Comparison of ENCODE assay signal across 11 mouse cellular contexts in genomic region chr11:87026096-87026875, GRCm38 (mm10). TPM values are rescaled to one million over a fixed set of nuclear protein-coding genes. Genes with fewer than 3 reads are reported as not detected.
A peak's percentile ranks its signal among the peaks of the same experiment; 100 is the strongest.
DNase-seq lines count a peak whose midpoint lies in the region; ATAC-seq and TF ChIP-seq lines count a peak whose summit lies in the region.
"Had no signal": no experiment of that assay in that cellular context is flagged by ENCODE, and none has a peak within 500 bp of the region (broad histone marks: within the 10 kb centered on the region; RNA-seq: fewer than 3 reads in every experiment).

No protein-coding gene starts in this region.

- H3K79me2 ChIP-seq in myocyte (ENCODE audit: control insufficient read depth, insufficient read depth): no peaks in the 10 kb centered on the region

- H3K36me3 ChIP-seq in kidney, embryonic 14.5 days (ENCODE audit: control insufficient read depth, insufficient read depth, low read length): no peaks in the 10 kb centered on the region
- no peaks in the 10 kb centered on the region for H3K36me3 ChIP-seq in embryonic facial prominence, embryonic 15.5 days
- no peaks in the 10 kb centered on the region for H3K36me3 ChIP-seq in myocyte (ENCODE audit: control insufficient read depth, insufficient read depth)
- no peaks in the 10 kb centered on the region for H3K36me3 ChIP-seq in forebrain, embryonic 11.5 days (ENCODE audit: control insufficient read depth, insufficient read depth, low read length)
- H3K36me3 ChIP-seq: hindbrain, embryonic 13.5 days; limb, embryonic 12.5 days; neural tube, embryonic 13.5 days had no signal

- no peak overlapping the region for H3ac ChIP-seq in myocyte (ENCODE audit: control insufficient read depth, insufficient read length)

- TF ChIP-seq POLR2A in myocyte (IDR thresholded peaks at IDR 0.05; ENCODE audit: insufficient read length, low read depth): no peak

- no peaks in the 10 kb centered on the region for H3K4me1 ChIP-seq in kidney, embryonic 14.5 days (ENCODE audit: control insufficient read depth, insufficient read depth, low read length)
- no peaks in the 10 kb centered on the region for H3K4me1 ChIP-seq in embryonic facial prominence, embryonic 15.5 days
- H3K4me1 ChIP-seq in forebrain, embryonic 11.5 days (replicated peaks; ENCODE audit: control insufficient read depth, insufficient read depth, low read length): no peaks in the 10 kb centered on the region
- H3K4me1 ChIP-seq: hindbrain, embryonic 13.5 days; limb, embryonic 12.5 days; neural tube, embryonic 13.5 days had no signal

- H3K9me3 ChIP-seq in kidney, embryonic 14.5 days (ENCODE audit: control insufficient read depth, low read length): no peaks in the 10 kb centered on the region
- no peaks in the 10 kb centered on the region for H3K9me3 ChIP-seq in embryonic facial prominence, embryonic 15.5 days (replicated peaks)
- H3K9me3 ChIP-seq in forebrain, embryonic 11.5 days (ENCODE audit: control insufficient read depth, low read length): no peaks in the 10 kb centered on the region
- H3K9me3 ChIP-seq: hindbrain, embryonic 13.5 days; limb, embryonic 12.5 days; neural tube, embryonic 13.5 days had no signal

- WGBS in kidney, embryonic 14.5 days: 73% methylated on average over 9 of the region's 9 CpGs
- WGBS in embryonic facial prominence, embryonic 15.5 days: 70% methylated on average over 9 of the region's 9 CpGs
- 85% methylated on average over 9 of the region's 9 CpGs for WGBS in forebrain, embryonic 11.5 days

- no peak overlapping the region for H3K27ac ChIP-seq in kidney, embryonic 14.5 days (ENCODE audit: low read depth, low read length)
- H3K27ac ChIP-seq in embryonic facial prominence, embryonic 15.5 days (replicated peaks): peak overlapping the region; percentile 48; the same call in 1 of the 2 replicates
- H3K27ac ChIP-seq in forebrain, embryonic 11.5 days (ENCODE audit: low read depth, low read length): no peak overlapping the region
- H3K27ac ChIP-seq: hindbrain, embryonic 13.5 days; limb, embryonic 12.5 days; neural tube, embryonic 13.5 days had no signal

- no peak overlapping the region for H3K4me2 ChIP-seq in kidney, embryonic 14.5 days (replicated peaks; ENCODE audit: low read depth, low read length)
- no peak overlapping the region for H3K4me2 ChIP-seq in embryonic facial prominence, embryonic 15.5 days (replicated peaks)
- H3K4me2 ChIP-seq in myocyte (ENCODE audit: low read depth): peak overlapping the region; percentile 7
- no peak overlapping the region for H3K4me2 ChIP-seq in forebrain, embryonic 11.5 days (ENCODE audit: low read depth, low read length, severe bottlenecking)
- H3K4me2 ChIP-seq: hindbrain, embryonic 13.5 days; limb, embryonic 12.5 days; neural tube, embryonic 13.5 days had no signal

- no peak overlapping the region for H3K4me3 ChIP-seq in kidney, embryonic 14.5 days (ENCODE audit: low read length)
- no peak overlapping the region for H3K4me3 ChIP-seq in embryonic facial prominence, embryonic 15.5 days (replicated peaks)
- H3K4me3 ChIP-seq in myocyte: no peak overlapping the region
- H3K4me3 ChIP-seq in forebrain, embryonic 11.5 days (ENCODE audit: low read depth, low read length): no peak overlapping the region
- H3K4me3 ChIP-seq: hindbrain, embryonic 13.5 days; limb, embryonic 12.5 days; neural tube, embryonic 13.5 days had no signal

- peak; percentile 24 for DNase-seq in kidney, postnatal 10 days
- DNase-seq in kidney, postnatal 14 days: peak; percentile 30
- DNase-seq in forebrain, embryonic 11.5 days (ENCODE audit: low spot score): no peak
- no peak for DNase-seq in urinary bladder, postnatal 10 days (ENCODE audit: low spot score)
- DNase-seq: cerebellum, adult 2 months had no signal

- no peak for ATAC-seq in kidney, embryonic 14.5 days (ENCODE audit: low FRiP score, low TSS enrichment)
- ATAC-seq in embryonic facial prominence, embryonic 15.5 days (ENCODE audit: insufficient number of reproducible peaks, low FRiP score, low TSS enrichment, low read depth): no peak
- ATAC-seq in forebrain, embryonic 11.5 days (replicated peaks; ENCODE audit: low FRiP score): no peak

- no peak overlapping the region for H3K9ac ChIP-seq in kidney, embryonic 14.5 days (ENCODE audit: low read depth, low read length)
- H3K9ac ChIP-seq in embryonic facial prominence, embryonic 15.5 days: no peak overlapping the region
- H3K9ac ChIP-seq in forebrain, embryonic 11.5 days (ENCODE audit: low read length): no peak overlapping the region
- H3K9ac ChIP-seq: hindbrain, embryonic 13.5 days; limb, embryonic 12.5 days; neural tube, embryonic 13.5 days had no signal

- no peaks in the 10 kb centered on the region for H3K27me3 ChIP-seq in kidney, embryonic 14.5 days (ENCODE audit: control insufficient read depth, insufficient read depth, low read length)
- no peaks in the 10 kb centered on the region for H3K27me3 ChIP-seq in embryonic facial prominence, embryonic 15.5 days
- H3K27me3 ChIP-seq in myocyte (ENCODE audit: control insufficient read depth, insufficient read depth, insufficient read length): no peaks in the 10 kb centered on the region
- no peaks in the 10 kb centered on the region for H3K27me3 ChIP-seq in forebrain, embryonic 11.5 days (ENCODE audit: control insufficient read depth, insufficient read depth, low read length)
- H3K27me3 ChIP-seq: hindbrain, embryonic 13.5 days; limb, embryonic 12.5 days; neural tube, embryonic 13.5 days had no signal

TF ChIP-seq in myocyte, 11 proteins besides CTCF, POLR2A, EP300 and RAD21:
- TF ChIP-seq E2F4 (IDR thresholded peaks at IDR 0.05; ENCODE audit: insufficient read depth) (no peak), CEBPB (IDR thresholded peaks at IDR 0.05; ENCODE audit: insufficient read depth, poor library complexity, severe bottlenecking) (no peak), MYOG (IDR thresholded peaks at IDR 0.05; ENCODE audit: control insufficient read depth in 1 of 3, insufficient read depth in 1 of 3, insufficient read length in 2 of 3, low read depth in 2 of 3) (no peak), MYOD1 (IDR thresholded peaks at IDR 0.05; ENCODE audit: control insufficient read depth in 1 of 3, insufficient read length in 2 of 3, low read depth in 2 of 3) (no peak), SRF (IDR thresholded peaks at IDR 0.05; ENCODE audit: control insufficient read depth, insufficient read length, low read depth) (no peak), REST (IDR thresholded peaks at IDR 0.05; ENCODE audit: insufficient read depth, insufficient read length) (no peak), POLR2AphosphoS2 (IDR thresholded peaks at IDR 0.05; ENCODE audit: insufficient read length, low read depth) (no peak), TCF3 (IDR thresholded peaks at IDR 0.05; ENCODE audit: insufficient read length, low read depth) (no peak), TCF12 (IDR thresholded peaks at IDR 0.05; ENCODE audit: insufficient read depth, poor library complexity, severe bottlenecking) (no peak), MAX (IDR thresholded peaks at IDR 0.05; ENCODE audit: low read depth) (no peak), USF1 (IDR thresholded peaks at IDR 0.05; ENCODE audit: low read depth) (no peak)

RNA-seq across cellular contexts. Expression of gene Ypel2, which starts 32.8 kb away (rescaled TPM):
- polyA plus RNA-seq in kidney, embryonic 14.5 days (2014; fragmentation: Nextera tagmentation; extraction: Ambion mirVana): 7.9 and 9.1 TPM in 2 replicates
- polyA plus RNA-seq in embryonic facial prominence, embryonic 15.5 days (2015; fragmentation: Nextera tagmentation; extraction: Ambion mirVana): 8.0 and 8.8 TPM in 2 replicates
- 1.5 TPM for polyA plus RNA-seq in myocyte (2012; fragmentation: generic; extraction: Trizol)
- 5.4 and 6.0 TPM in 2 replicates for polyA plus RNA-seq in forebrain, embryonic 11.5 days (2014; fragmentation: Nextera tagmentation; extraction: Ambion mirVana)

RNA-seq across cellular contexts. Expression of gene Gdpd1, which starts 47.6 kb away (rescaled TPM):
- 23.1 and 27.8 TPM in 2 replicates for polyA plus RNA-seq in kidney, embryonic 14.5 days (2014; fragmentation: Nextera tagmentation; extraction: Ambion mirVana)
- 22.1 and 26.8 TPM in 2 replicates for polyA plus RNA-seq in embryonic facial prominence, embryonic 15.5 days (2015; fragmentation: Nextera tagmentation; extraction: Ambion mirVana)
- 9.9 TPM for polyA plus RNA-seq in myocyte (2012; fragmentation: generic; extraction: Trizol)
- polyA plus RNA-seq in forebrain, embryonic 11.5 days (2014; fragmentation: Nextera tagmentation; extraction: Ambion mirVana): 74.6 and 77.7 TPM in 2 replicates

Comparison
In these comparisons a context has a peak if more than half of its experiments do, and no peak if none do; other contexts are left out.
1. DNase-seq: peak in kidney, postnatal 10 days (single experiment) and kidney, postnatal 14 days (single experiment); none in forebrain, embryonic 11.5 days (single experiment) and urinary bladder, postnatal 10 days (single experiment).